Mouse (Mus musculus) intestine, postnatal 0 days (tissue): ENCODE results near the gene Shd. TPM values are rescaled to one million over a fixed set of nuclear protein-coding genes. Genes with fewer than 3 reads are reported as not detected.

Source experiments
- ATAC-seq: fragments of 200-750 bp; cut with Nextera tagmentation; 2 replicates; pipeline ENCODE4 v1.8.0; 2017; ENCODE audit warnings: mild to moderate bottlenecking, moderate TSS enrichment, moderate library complexity
- H3K27ac ChIP-seq: fragments of 300-500 bp; sonication (generic); 2 replicates; pipeline ENCODE4 v1.5.1; 2014; ENCODE audit warnings: mild to moderate bottlenecking, low read depth, low read length, moderate library complexity
- H3K27me3 ChIP-seq: fragments of 300-500 bp; sonication (generic); replicated peaks from 2 replicates; pipeline ENCODE4 v1.6.1; 2014; ENCODE audit warnings: low read length, mixed read lengths; ENCODE audit not compliant: control insufficient read depth, insufficient read depth
- H3K36me3 ChIP-seq: fragments of 300-500 bp; sonication (generic); 2 replicates; pipeline ENCODE4 v1.6.1; 2014; ENCODE audit warnings: mild to moderate bottlenecking, moderate library complexity; ENCODE audit not compliant: control insufficient read depth, insufficient read depth
- H3K4me1 ChIP-seq: fragments of 300-500 bp; sonication (generic); replicated peaks from 2 replicates; pipeline ENCODE4 v1.6.1; 2014; ENCODE audit warnings: antibody characterized with exemption, low read length, mixed read lengths; ENCODE audit not compliant: control insufficient read depth, insufficient read depth
- H3K4me2 ChIP-seq: fragments of 300-500 bp; sonication (generic); replicated peaks from 2 replicates; pipeline ENCODE4 v1.6.1; 2014; ENCODE audit warnings: low read depth, mild to moderate bottlenecking, moderate library complexity
- H3K4me3 ChIP-seq: fragments of 300-500 bp; sonication (generic); 2 replicates; pipeline ENCODE4 v1.5.1; 2014; ENCODE audit warnings: low read depth, low read length
- H3K9ac ChIP-seq: fragments of 300-500 bp; sonication (generic); 2 replicates; pipeline ENCODE4 v1.6.1; 2014; ENCODE audit warnings: mild to moderate bottlenecking, low read depth, low read length
- H3K9me3 ChIP-seq: fragments of 300-500 bp; sonication (generic); 2 replicates; pipeline ENCODE4 v1.6.1; 2016; ENCODE audit warnings: mixed run types; ENCODE audit not compliant: control insufficient read depth
- CTCF ChIP-seq: sonication (generic); IDR thresholded peaks from 2 replicates; pipeline ENCODE4 v1.5.1; 2016; ENCODE audit warnings: low read depth, mild to moderate bottlenecking, control low read depth, antibody characterized with exemption, moderate library complexity
- WGBS: fragments of 180-500 bp; shearing (Covaris S2); extraction: QIAGEN DNeasy Blood & Tissue Kit; methylation state at CpG from one replicate; pipeline ENCODE4 v1.1.7; 2014; 5-methylcytosine and 5-hydroxymethylcytosine counted together
- polyA plus RNA-seq: library from polyadenylated mRNA; unstranded; fragments of >200 nt; fragmentation: Nextera tagmentation; extraction: Ambion mirVana; gene quantifications from 2 replicates; pipeline ENCODE4 v1.2.1, GENCODE M21; 2015

The Shd gene
- polyA plus RNA-seq, 1 experiment from 2014 or later: 2.9 TPM

- Histone ChIP-seq H3K36me3 (no peaks in the 10 kb centered on the region), H3K4me3 (no peak overlapping the region), H3K4me1 (0 out of 2 replicates have a peak, but pooled peaks cover 2% of the 10 kb centered on the region), H3K27ac (no peak overlapping the region), H3K4me2 (no peak overlapping the region), H3K9me3 (no peaks in the 10 kb centered on the region), H3K9ac (no peak overlapping the region), H3K27me3 (0 out of 2 replicates have a peak, but pooled peaks cover 10% of the 10 kb centered on the region)
- no peak for ATAC-seq
- WGBS: 80% methylated on average over 6 of the region's 6 CpGs
- no peak for TF ChIP-seq CTCF
Observed at GRCm38 (mm10) chr17:55953751-55954150, 16.5 kb upstream of the Shd start.

GRCm38 (mm10) chr17:55954229-55954628 is 16.0 kb upstream of the Shd start:
- ATAC-seq: no peak
- 35% methylated on average over 16 of the region's 16 CpGs for WGBS
- Histone ChIP-seq H3K27ac (no peak overlapping the region), H3K9ac (no peak overlapping the region), H3K4me1 (0 out of 2 replicates have a peak, but pooled peaks cover 2% of the 10 kb centered on the region), H3K4me3 (no peak overlapping the region), H3K9me3 (no peaks in the 10 kb centered on the region), H3K4me2 (no peak overlapping the region), H3K27me3 (0 out of 2 replicates have a peak, but pooled peaks cover 10% of the 10 kb centered on the region), H3K36me3 (no peaks in the 10 kb centered on the region)
- no peak for TF ChIP-seq CTCF

GRCm38 (mm10) chr17:55956129-55956528 is 14.1 kb upstream of the Shd start:
- Histone ChIP-seq H3K4me1 (0 out of 2 replicates have a peak, but pooled peaks cover 2% of the 10 kb centered on the region), H3K9ac (no peak overlapping the region), H3K4me3 (peak overlapping the region; percentile 39), H3K27ac (no peak overlapping the region), H3K4me2 (peak overlapping the region; percentile 67), H3K36me3 (0 out of 2 replicates have a peak, but pooled peaks cover 5% of the 10 kb centered on the region), H3K9me3 (no peaks in the 10 kb centered on the region), H3K27me3 (0 out of 2 replicates have a peak, but pooled peaks cover 10% of the 10 kb centered on the region)
- TF ChIP-seq CTCF: no peak
- WGBS: 3% methylated on average over 26 of the region's 26 CpGs
- ATAC-seq: peak; percentile 42

GRCm38 (mm10) chr17:55956591-55956990 is 13.7 kb upstream of the Shd start:
- H3K27ac ChIP-seq: no peak overlapping the region
- WGBS: 39% methylated on average over 6 of the region's 6 CpGs
- H3K9ac ChIP-seq: no peak overlapping the region
- peak overlapping the region; percentile 39; the same call in 1 of the 2 replicates for H3K4me3 ChIP-seq
- ATAC-seq: no peak
- H3K36me3 ChIP-seq: peaks cover 9% of the 10 kb centered on the region; the same call in 1 of the 2 replicates
- no peak for TF ChIP-seq CTCF
- no peaks in the 10 kb centered on the region for H3K9me3 ChIP-seq
- H3K4me2 ChIP-seq: peak overlapping the region; percentile 67
- 0 out of 2 replicates have a peak, but pooled peaks cover 10% of the 10 kb centered on the region for H3K27me3 ChIP-seq
- H3K4me1 ChIP-seq: 0 out of 2 replicates have a peak, but pooled peaks cover 2% of the 10 kb centered on the region

GRCm38 (mm10) chr17:55957168-55957567 is 13.1 kb upstream of the Shd start:
- no peak for ATAC-seq
- Histone ChIP-seq H3K27ac (no peak overlapping the region), H3K36me3 (peaks cover 15% of the 10 kb centered on the region), H3K27me3 (0 out of 2 replicates have a peak, but pooled peaks cover 10% of the 10 kb centered on the region), H3K4me3 (no peak overlapping the region), H3K4me2 (peak overlapping the region; percentile 67; the same call in 1 of the 2 replicates), H3K4me1 (0 out of 2 replicates have a peak, but pooled peaks cover 2% of the 10 kb centered on the region), H3K9me3 (no peaks in the 10 kb centered on the region), H3K9ac (no peak overlapping the region)
- peak; percentile 91 for TF ChIP-seq CTCF
- 15% methylated on average over 9 of the region's 9 CpGs for WGBS

- H3K4me3 ChIP-seq: no peak overlapping the region
- 65% methylated on average over 13 of the region's 13 CpGs for WGBS
- H3K4me1 ChIP-seq: 0 out of 2 replicates have a peak, but pooled peaks cover 2% of the 10 kb centered on the region
- no peak overlapping the region; the same call in 1 of the 2 replicates for H3K9ac ChIP-seq
- peak overlapping the region; percentile 57 for H3K4me2 ChIP-seq
- H3K27ac ChIP-seq: no peak overlapping the region
- ATAC-seq: no peak
- H3K9me3 ChIP-seq: no peaks in the 10 kb centered on the region
- peaks cover 18% of the 10 kb centered on the region for H3K36me3 ChIP-seq
- no peak for TF ChIP-seq CTCF
- 0 out of 2 replicates have a peak, but pooled peaks cover 10% of the 10 kb centered on the region for H3K27me3 ChIP-seq
Observed at GRCm38 (mm10) chr17:55957726-55958583, 12.3 kb upstream of the Shd start.
